Mouse (Mus musculus) ES-CJ7 (cell line): Measurements from ENCODE around the gene Hectd1.
A peak's percentile ranks its signal among the peaks of the same experiment; 100 is the strongest.

Experiments used
- DNase-seq: peaks from one replicate; pipeline ENCODE4 v3.0.0; 2011; ENCODE audit warnings: low read depth, low spot score

Gene Hectd1

GRCm38 (mm10) chr12:51843576-51844520 is 14.5 kb upstream of the Hectd1 start:
- DNase-seq, result no peak

GRCm38 (mm10) chr12:51842081-51842864 is 12.9 kb upstream of the Hectd1 start:
- DNase-seq, result no peak

- no peak for DNase-seq
Measured at GRCm38 (mm10) chr12:51839856-51840255, 10.5 kb upstream of the Hectd1 start.

- DNase-seq, result no peak
Measured at GRCm38 (mm10) chr12:51835219-51835618, 5.9 kb upstream of the Hectd1 start.

GRCm38 (mm10) chr12:51831931-51832330 is 2.6 kb upstream of the Hectd1 start:
- no peak for DNase-seq

- DNase-seq, result no peak
Measured at GRCm38 (mm10) chr12:51831296-51831695, 2.0 kb upstream of the Hectd1 start.

- DNase-seq, result no peak
Measured at GRCm38 (mm10) chr12:51830671-51831070, 1.3 kb upstream of the Hectd1 start.

GRCm38 (mm10) chr12:51830077-51830402 is 704 bp upstream of the Hectd1 start:
- DNase-seq, result peak; percentile 66

GRCm38 (mm10) chr12:51828716-51829289 is 533 bp downstream of the Hectd1 start:
- DNase-seq, result peak; percentile 15

GRCm38 (mm10) chr12:51827958-51828650 is 1.2 kb downstream of the Hectd1 start:
- DNase-seq, result no peak

GRCm38 (mm10) chr12:51825338-51825737 is 4.0 kb downstream of the Hectd1 start:
- DNase-seq, result peak; percentile 51

GRCm38 (mm10) chr12:51823311-51823710 is 6.0 kb downstream of the Hectd1 start:
- DNase-seq, result no peak

- DNase-seq, result no peak
Measured at GRCm38 (mm10) chr12:51822861-51823260, 6.5 kb downstream of the Hectd1 start.

GRCm38 (mm10) chr12:51822236-51822635 is 7.1 kb downstream of the Hectd1 start:
- no peak for DNase-seq

- DNase-seq, result no peak
Measured at GRCm38 (mm10) chr12:51821256-51821655, 8.1 kb downstream of the Hectd1 start.

GRCm38 (mm10) chr12:51819951-51820498 is 9.3 kb downstream of the Hectd1 start:
- no peak for DNase-seq

GRCm38 (mm10) chr12:51817815-51818613 is 11.3 kb downstream of the Hectd1 start:
- no peak for DNase-seq

- no peak for DNase-seq
Measured at GRCm38 (mm10) chr12:51811388-51812140, 17.8 kb downstream of the Hectd1 start.

- no peak for DNase-seq
Measured at GRCm38 (mm10) chr12:51810564-51810963, 18.8 kb downstream of the Hectd1 start.

GRCm38 (mm10) chr12:51784842-51785241 is 44.5 kb downstream of the Hectd1 start:
- peak; percentile 70 for DNase-seq
